Mouse (Mus musculus) lung, adult 2 months (tissue): Measurements from ENCODE around the gene Stk10. TPM values are rescaled to one million over a fixed set of nuclear protein-coding genes. Genes with fewer than 3 reads are reported as not detected.

Experiments
- DNase-seq: peaks from one replicate; pipeline ENCODE4 v3.0.0; 2022
- H3K4me1 ChIP-seq: fragments of 200-500 bp; 2 replicates; pipeline ENCODE4 v1.6.1; 2011; ENCODE audit warnings: low read length; ENCODE audit not compliant: control insufficient read depth, insufficient read depth
- H3K4me3 ChIP-seq: fragments of 200-500 bp; replicated peaks from 2 replicates; pipeline ENCODE3; 2011; ENCODE audit warnings: low read depth, mild to moderate bottlenecking, control low read depth, low read length; ENCODE audit errors: extremely low read depth
- CTCF ChIP-seq: fragments of 200-500 bp; IDR thresholded peaks from 2 replicates; pipeline ENCODE4 v1.5.1; 2011; ENCODE audit warnings: mild to moderate bottlenecking, low read length, control low read depth; ENCODE audit not compliant: insufficient read depth
- POLR2A ChIP-seq: fragments of 200-500 bp; IDR thresholded peaks from 2 replicates; pipeline ENCODE4 v1.6.1; 2011; ENCODE audit warnings: low read depth, mild to moderate bottlenecking, control low read depth, low read length, borderline replicate concordance; ENCODE audit errors: extremely low read depth
- WGBS: fragments of 180-500 bp; shearing (Covaris S2); methylation state at CpG from one replicate; pipeline ENCODE4 v1.1.7; 2018; 5-methylcytosine and 5-hydroxymethylcytosine counted together
- polyA plus RNA-seq: library from polyadenylated mRNA; depleted of rRNA; stranded (reverse); fragments of >200 nt; gene quantifications from 2 replicates; pipeline ENCODE4 v1.2.3, GENCODE M21; 2012; rRNA removed

Gene Stk10
- 19.4 and 22.8 TPM in 2 replicates for polyA plus RNA-seq

DNA sequence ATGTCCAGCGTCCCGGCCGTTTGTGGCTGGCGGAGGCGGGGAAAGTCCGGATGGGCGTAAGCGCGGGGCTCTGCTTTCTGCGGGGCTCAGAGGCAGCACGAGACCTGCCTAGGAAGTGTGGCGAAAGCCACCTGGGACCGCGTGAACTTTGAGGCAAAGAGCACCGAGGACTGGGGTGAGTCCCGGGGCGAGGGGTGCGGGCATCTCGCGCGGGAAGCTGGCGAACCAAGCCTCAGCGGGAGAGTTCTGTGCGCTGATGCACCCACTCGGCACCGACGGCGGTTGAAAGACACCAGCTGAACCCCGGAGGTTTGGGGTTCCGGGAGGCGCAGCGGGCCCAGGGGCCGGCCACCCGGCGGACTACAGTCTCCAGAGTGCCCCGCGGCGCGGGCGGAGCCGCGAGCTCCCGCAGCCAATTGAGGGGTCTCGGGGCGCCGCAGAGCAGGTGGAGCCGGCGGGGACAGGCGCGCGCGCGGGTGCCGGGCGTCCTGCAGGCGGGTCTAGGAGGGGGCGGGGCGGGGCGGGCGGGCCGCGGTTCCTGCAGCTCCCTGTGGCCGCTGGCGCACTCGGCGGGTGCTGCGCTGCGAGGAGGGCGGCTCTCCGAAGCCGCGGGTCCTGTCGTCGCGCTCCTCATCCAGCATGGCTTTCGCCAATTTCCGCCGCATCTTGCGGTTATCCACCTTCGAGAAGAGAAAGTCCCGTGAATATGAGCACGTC is at the start of gene Stk10:
Stk10 (plus strand) TSS at position 541 of the 717 bp plus-strand sequence.
- under 1% methylated on average over 77 of the region's 82 CpGs for WGBS
- DNase-seq: peak; percentile 85
- Histone ChIP-seq H3K4me1 (no peaks in the 10 kb centered on the region; the same call in 1 of the 2 replicates), H3K4me3 (peak within 1 kb of the TSS; percentile 83)
- TF ChIP-seq CTCF (no peak), POLR2A (peak; percentile 83; the same call in 1 of the 2 replicates)

DNA sequence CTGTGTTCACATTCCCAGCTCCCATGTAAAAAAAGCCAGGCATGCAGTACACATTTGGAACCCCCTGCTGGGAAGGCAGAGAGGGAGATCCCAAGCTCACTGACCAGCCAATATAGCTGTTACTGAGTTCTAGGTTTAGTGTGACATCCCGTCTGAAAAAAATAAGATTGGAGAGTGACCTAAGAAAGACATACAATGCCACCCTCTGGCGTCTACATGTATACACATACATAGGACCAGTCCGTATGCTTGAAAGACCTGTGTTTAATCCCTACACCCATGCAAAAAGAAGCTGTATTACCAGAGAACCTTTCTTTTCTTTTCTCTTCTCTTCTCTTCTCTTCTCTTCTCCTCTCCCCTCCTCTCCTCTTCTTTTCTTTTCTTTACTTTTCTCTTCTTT is 47.8 kb upstream of the Stk10 start:
- Histone ChIP-seq H3K4me3 (no peak overlapping the region), H3K4me1 (peaks cover 9% of the 10 kb centered on the region)
- 50% methylated on average over 3 of the region's 3 CpGs for WGBS
- TF ChIP-seq POLR2A (no peak), CTCF (no peak)
- no peak for DNase-seq

GRCm38 (mm10) chr11:32486621-32487020 is 46.5 kb upstream of the Stk10 start:
- Histone ChIP-seq H3K4me1 (peaks cover 9% of the 10 kb centered on the region), H3K4me3 (no peak overlapping the region)
- TF ChIP-seq POLR2A (no peak), CTCF (no peak)
- 30% methylated on average over 3 of the region's 3 CpGs for WGBS
- no peak for DNase-seq

GRCm38 (mm10) chr11:32487501-32487900 is 45.6 kb upstream of the Stk10 start:
- H3K4me1 ChIP-seq: peaks cover 9% of the 10 kb centered on the region
- no peak for TF ChIP-seq CTCF
- WGBS: 92% methylated on average over 3 of the region's 3 CpGs
- no peak for DNase-seq
- no peak overlapping the region for H3K4me3 ChIP-seq

GRCm38 (mm10) chr11:32488344-32488743 is 44.8 kb upstream of the Stk10 start:
- H3K4me1 ChIP-seq: peaks cover 11% of the 10 kb centered on the region
- no peak overlapping the region for H3K4me3 ChIP-seq
- no peak for TF ChIP-seq POLR2A
- DNase-seq: no peak

GRCm38 (mm10) chr11:32488808-32489670 is 44.1 kb upstream of the Stk10 start:
- 54% methylated on average over 5 of the region's 5 CpGs for WGBS
- no peak for DNase-seq
- TF ChIP-seq CTCF (no peak), POLR2A (no peak)
- Histone ChIP-seq H3K4me3 (no peak overlapping the region), H3K4me1 (peaks cover 14% of the 10 kb centered on the region)

- peaks cover 14% of the 10 kb centered on the region for H3K4me1 ChIP-seq
- 98% methylated on average over 2 of the region's 2 CpGs for WGBS
- no peak for DNase-seq
- no peak for TF ChIP-seq POLR2A
- no peak for TF ChIP-seq CTCF
- no peak overlapping the region for H3K4me3 ChIP-seq
Observed at GRCm38 (mm10) chr11:32491079-32491478, 42.0 kb upstream of the Stk10 start.

GRCm38 (mm10) chr11:32493312-32493711 is 39.8 kb upstream of the Stk10 start:
- H3K4me3 ChIP-seq: no peak overlapping the region
- DNase-seq: no peak
- H3K4me1 ChIP-seq: peaks cover 11% of the 10 kb centered on the region
- TF ChIP-seq POLR2A (no peak), CTCF (no peak)

DNA sequence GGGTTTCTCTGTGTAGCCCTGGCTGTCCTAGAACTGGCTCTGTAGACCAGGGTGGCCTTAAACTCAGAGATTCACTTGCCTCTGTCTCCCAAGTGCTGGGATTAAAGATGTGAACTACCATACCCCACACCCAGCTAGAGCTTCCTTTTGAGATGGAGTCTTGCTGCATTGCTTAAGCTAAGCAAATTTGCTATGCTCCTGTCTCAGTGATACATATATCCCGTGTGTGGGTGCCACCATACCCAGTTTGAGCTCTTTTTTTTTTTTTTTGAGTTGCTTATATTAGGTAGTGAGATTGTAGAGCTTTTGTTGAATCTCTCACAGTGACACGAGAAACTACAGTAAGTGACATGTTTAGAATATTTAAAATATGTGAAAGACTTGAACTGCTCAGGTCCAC is 37.8 kb upstream of the Stk10 start:
- WGBS: 60% methylated on average over 2 of the region's 2 CpGs
- H3K4me1 ChIP-seq: peaks cover 5% of the 10 kb centered on the region; the same call in 1 of the 2 replicates
- DNase-seq: no peak
- TF ChIP-seq CTCF (no peak), POLR2A (no peak)
- H3K4me3 ChIP-seq: no peak overlapping the region
